Mouse (Mus musculus) layer of hippocampus, adult 8-10 months (tissue): ENCODE measurements around the gene Siva1. TPM values are rescaled to one million over a fixed set of nuclear protein-coding genes. Genes with fewer than 3 reads are reported as not detected.

Experiments
- DNase-seq, 2 experiments: peaks; one replicate each; pipeline ENCODE4 v3.0.0; 2022; ENCODE audit warnings: low spot score in 2 of 2
- total RNA-seq, 4 experiments: library from RNA; stranded (reverse); gene quantifications; 2 replicates each; pipeline ENCODE4 v1.2.4; 2022

Siva1 gene
- total RNA-seq, 4 experiments from 2014 or later, result 20.8 to 23.5 (median 22.1) TPM

- peak in 1 of 2 experiments; percentile 52 for DNase-seq
These were observed 20.7 kb upstream of the Siva1 start for GRCm38 (mm10) chr12:112623742-112624141.

DNA sequence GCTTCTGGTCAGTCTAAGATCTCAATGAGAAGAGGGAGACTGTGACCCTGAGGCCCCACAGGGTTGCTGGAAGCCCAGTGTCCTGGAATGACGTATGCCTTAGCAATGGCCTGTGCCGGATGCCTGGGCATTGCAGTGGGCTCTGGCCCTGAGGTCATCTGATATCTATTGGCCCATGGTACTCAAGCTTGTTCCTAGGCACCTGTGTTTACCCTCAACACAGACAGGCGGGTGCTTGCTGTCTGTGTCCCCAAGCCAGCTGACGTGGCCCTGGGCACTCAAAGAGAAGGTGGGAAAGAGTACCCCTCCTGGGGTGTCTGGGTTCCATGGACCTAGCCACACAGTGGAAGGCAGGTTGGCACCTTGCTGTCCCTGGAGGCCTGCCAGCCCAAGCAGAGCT lies 18.8 kb upstream of the Siva1 start:
- no peak for DNase-seq

- DNase-seq, result no peak
These were observed 18.0 kb upstream of the Siva1 start for GRCm38 (mm10) chr12:112626455-112626854.

GRCm38 (mm10) chr12:112627097-112627881 lies 17.2 kb upstream of the Siva1 start:
- no peak for DNase-seq

DNA sequence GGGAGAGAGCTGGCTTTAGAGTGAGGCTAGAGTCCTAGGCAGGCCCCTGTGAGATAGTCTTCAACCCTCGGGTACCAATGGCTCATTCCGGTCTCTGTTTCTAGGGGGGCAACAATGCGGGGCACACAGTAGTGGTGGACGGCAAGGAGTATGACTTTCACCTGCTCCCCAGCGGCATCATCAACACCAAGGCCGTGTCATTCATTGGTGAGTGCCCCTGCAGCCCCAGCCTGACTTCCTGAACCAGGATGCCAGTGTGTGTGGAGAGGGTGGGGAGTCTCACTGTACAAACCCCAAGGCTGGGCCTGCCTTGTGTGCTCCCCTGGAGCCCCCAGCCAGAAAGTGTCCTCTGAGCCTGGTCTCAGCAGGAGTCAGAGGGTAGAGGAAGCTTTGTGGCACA lies 16.3 kb upstream of the Siva1 start:
- DNase-seq, result no peak

DNA sequence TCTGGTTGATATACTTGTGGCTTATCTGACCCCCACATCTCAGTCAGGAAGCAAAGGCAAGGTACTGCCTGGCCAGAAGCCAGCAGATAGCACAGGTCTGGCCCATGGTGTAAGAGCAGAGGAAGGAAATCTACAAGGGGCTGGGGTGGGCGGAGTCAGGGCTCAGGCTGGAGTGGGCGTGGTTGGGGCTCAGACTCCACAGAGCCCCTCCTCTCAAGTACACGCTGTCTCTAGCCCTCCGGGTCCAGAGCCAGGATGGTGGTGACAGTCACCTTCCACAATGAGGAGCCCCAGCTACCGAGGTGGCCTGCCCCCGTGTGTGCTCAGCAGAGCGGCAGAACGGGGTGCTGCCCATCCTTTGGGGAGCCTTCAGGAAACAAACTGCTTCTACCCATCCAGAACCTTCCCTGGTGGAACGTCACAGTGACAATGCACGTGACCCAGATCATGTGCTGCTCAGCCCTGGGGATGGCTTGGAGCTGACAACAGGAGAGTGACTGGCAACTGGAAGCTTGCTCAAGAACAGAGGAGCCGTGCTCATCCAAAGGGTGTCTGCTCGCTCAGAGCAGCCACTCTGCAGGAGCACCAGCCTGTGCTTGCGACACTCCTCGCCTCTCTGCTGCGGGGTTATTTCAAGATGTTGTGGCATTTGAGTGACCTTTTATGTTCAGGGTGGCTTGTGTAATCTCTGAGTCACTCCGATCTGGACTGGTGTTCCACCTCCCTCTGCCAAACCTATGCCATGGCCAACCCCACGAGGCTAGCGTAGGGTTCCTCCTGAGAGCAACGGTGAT lies 15.4 kb upstream of the Siva1 start:
- DNase-seq, result peak; percentile 42 to 64

DNA sequence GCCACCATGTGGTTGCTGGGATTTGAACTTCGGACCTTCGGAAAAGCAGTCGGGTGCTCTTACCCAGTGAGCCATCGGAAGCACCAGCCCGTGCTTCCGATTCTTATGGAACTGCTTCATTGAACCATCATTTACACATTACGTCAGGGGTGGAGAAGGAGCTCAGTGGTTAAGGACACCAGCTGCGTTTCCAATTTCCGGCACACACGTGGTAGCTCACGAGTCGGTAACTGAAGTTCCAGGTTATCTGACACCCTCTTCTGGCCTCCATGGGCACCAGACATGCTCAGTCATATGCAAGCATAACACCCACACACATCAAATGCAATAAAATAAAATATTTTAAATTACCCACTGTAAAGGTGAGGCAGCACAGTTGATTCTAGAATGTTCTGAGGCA lies 14.4 kb upstream of the Siva1 start:
- DNase-seq, result no peak

DNA sequence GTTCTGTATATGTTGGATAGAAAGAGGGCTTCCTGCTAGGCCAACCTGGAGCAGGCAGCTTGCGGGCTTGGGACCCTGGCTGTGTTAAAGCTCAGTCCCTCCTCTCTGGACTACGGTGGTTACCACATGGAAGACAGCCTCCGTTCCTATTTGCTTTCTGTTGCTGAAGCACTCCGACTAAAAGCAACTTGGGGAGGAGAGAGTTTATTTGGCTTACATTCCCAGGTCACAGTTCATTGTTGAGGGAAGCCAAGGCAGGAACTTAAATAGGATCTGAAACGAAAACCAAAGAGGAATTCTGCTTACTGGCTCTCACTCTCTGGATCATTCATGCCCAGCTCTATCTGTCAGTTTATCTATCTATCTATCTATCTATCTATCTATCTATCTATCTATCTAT lies 13.7 kb upstream of the Siva1 start:
- DNase-seq, result no peak

- DNase-seq, result no peak
These were observed 13.0 kb upstream of the Siva1 start for GRCm38 (mm10) chr12:112631472-112631871.

- no peak for DNase-seq
These were observed 12.2 kb upstream of the Siva1 start for GRCm38 (mm10) chr12:112632084-112632777.

GRCm38 (mm10) chr12:112632907-112633306 lies 11.6 kb upstream of the Siva1 start:
- no peak for DNase-seq

DNA sequence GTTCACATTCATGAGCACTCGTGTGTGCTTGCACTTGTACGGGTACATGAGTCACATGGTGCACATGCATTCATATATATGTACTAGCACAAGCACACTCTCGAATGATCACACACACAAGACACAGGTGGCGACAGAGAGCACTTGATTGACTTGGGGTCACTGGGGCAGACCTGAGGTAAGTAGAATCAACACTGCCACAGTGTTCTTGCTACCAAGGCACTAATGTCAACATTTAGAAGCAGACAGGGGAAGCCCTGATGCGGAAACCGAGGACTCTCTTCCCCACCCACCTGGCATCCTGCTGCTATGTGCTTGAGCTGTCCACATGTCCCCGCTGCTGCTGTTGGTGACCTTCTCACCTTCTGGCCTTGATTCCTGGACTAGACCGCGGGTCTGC lies 10.8 kb upstream of the Siva1 start:
- DNase-seq, result no peak

DNA sequence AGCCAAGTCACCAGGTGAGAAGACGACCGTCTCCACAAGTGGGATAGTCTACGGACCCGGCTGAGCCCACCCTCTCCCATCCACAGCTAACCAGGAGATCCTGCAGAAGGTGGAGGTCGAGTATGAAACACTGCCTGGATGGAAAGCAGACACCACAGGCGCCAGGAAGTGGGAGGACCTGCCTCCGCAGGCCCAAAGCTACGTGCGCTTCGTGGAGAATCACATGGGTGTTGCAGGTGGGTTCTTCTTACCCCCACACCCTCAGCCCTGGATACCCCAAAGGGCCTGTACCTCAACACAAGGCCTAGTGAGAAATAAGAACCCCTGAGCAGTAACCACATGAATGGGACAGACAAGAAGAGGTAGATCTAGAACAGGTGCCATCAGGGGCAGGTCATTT lies 5.0 kb upstream of the Siva1 start:
- DNase-seq, result no peak

DNA sequence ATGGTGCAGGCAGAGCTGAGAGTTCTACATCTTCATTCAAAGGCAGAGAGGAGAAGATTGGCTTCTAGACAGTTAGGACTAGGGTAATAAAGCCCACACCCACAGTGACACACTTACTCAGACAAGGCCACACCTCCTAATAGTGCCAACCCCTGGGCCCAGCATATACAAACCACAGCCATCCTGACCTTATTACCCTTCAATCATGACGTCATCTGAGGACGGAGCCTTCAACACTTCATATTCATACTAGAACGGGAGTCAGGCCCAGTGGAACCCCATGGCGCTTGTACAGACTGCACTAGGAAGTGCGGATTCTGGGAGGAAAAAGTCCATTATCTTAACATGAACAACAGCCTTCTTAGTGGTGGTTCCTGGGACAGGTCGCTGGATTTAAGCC lies 1.4 kb upstream of the Siva1 start:
- DNase-seq, result no peak

DNA sequence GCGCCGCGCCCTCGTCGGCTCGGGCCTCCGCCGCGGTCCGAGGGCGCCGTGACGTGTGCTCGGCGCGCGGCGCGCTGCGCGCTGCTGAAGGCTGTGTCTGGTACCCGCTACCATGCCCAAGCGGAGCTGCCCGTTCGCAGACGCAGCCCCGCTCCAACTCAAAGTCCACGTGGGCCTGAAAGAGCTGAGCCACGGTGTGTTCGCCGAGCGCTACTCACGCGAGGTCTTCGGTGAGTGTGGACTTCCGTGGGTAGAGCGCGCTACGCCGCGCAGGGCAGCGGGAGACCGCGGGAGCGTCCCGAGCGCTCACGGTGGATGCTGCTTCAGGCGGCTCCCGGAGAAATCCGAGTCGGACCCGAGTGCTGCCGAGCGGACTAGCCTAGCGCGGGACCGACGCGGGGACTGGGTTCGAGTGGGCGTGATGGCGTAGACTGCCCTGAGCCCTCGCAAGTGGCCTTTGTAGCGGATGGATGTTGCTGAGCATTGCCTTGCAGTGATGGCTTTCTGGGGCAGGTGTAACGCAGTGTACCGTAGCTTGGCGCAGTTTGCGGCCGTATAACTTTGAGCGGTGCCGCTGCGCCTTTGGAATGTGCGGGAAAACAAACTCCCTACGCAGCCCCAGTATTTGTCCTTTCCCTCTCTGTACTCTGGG lies 502 bp downstream of the Siva1 start:
- DNase-seq, result peak in 1 of 2 experiments; percentile 43

DNA sequence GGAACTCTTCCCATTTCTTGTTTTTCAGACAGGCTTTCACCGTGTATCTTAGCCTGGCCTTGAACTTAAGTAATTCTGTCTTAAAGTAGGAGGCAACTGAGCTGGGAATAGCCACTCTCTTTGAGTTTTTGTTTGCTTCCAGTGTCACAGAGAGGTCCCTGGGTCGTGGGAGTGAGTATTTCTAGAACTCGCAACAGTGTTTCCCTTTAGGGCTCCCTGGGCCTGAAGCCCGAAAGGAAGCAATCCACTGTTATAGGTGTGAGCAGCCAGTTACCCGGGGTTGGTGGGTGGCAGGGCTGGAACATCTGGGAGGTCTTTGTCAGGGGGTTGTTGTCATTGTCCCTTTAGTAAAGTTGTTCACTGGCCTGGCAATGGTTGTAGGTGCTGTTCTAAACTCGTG lies 1.7 kb downstream of the Siva1 start:
- DNase-seq, result no peak

DNA sequence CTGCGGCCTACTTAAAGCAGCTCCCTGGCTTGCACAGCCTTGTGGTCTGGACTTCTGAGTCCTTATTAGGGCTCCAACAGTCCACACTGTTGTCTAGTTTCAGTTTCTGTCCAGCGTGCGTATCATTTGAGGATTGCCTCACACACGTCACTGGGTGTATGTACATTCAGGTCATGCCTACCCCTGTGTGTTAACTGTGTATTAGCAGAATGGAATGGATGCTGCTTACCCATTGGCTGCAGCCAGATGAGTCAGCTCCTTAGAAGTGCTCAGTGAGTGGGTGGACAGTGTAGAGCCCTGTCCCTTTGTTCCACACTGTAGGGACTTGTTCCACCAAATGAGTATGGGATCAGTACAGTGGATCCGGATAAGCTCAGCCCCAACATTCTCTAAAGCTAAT lies 3.6 kb downstream of the Siva1 start:
- DNase-seq, result no peak

DNA sequence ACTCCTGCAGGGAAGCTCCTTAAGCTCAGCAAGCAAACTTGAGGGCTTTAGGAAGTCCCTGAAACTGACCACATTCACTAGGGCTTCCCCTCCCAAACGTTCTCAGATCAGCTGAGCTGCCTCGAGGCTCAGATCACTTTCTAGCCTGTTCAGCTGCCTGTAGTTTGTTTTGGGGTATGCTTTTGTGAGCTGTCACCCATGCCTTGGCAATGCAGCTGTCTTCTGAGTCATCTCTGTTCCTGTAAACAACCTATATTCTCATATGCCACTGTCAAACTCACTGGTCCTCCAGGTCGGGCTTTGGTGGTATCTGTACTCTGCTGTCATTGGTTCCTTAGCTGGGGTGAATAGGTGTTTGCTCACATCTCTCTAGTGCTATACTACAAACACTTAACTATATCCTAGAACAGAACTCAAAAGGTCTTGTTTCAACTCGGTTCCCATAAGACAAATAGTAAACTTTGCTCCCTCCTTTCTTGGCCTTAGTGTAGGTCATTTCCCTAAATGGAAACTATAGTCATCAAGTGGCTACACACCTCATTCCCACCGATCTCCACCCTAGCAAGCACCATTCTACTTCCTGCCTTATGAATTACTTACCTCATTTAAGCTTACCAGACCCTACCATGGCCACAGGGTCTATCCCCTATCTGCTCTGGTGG lies 7.4 kb downstream of the Siva1 start:
- DNase-seq, result no peak

DNA sequence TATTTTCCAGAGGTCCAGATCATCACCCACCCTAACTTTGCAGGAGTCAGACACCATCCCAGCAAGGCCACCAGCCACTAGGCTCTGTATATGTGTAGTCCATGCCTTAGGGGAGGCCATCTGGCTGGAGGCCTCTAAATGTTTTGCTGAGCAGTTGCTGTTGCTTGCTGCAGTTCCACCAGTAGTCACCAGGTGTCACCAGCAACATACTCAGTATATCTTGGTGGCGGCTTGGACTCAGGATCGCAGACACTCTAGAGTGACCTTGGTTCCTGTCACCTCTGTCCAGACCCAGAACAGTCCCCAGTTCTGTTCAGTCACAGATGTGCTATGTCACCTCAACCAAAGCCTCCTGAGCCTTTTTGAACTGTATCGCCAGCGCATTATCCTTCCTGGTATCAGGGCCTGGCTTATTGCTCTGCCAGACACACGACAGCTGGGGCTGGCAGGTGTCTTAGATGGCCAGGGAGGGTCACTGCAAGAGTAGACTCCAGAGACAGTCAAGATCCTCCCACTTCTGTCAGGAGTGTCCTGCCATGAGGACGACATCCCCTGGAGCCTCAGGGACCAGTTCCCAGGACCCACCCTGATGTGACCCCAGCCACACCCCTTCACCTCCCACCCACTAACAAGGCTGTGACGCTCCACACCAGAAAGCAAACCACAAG lies 8.8 kb downstream of the Siva1 start:
- peak; percentile 68 to 89 for DNase-seq

DNA sequence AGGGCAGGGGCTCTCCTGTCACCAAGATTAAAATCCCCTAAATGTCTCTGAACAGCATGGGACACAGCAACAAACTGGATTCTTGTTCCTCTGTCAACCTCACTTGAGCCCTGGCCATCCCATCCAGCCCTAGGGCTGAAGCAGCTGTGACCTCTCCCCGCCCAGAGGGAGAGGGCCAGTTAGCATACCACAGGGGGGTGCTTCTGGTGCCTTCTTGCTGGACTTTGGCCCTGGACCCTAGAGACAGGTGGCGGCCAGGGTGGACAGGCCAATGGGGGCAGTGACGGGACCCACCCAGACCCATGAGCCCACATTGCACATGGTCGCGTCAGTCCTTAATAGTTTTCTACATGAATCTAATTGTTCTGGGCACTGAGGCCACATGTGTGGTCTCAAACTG lies 9.6 kb downstream of the Siva1 start:
- no peak for DNase-seq

DNA sequence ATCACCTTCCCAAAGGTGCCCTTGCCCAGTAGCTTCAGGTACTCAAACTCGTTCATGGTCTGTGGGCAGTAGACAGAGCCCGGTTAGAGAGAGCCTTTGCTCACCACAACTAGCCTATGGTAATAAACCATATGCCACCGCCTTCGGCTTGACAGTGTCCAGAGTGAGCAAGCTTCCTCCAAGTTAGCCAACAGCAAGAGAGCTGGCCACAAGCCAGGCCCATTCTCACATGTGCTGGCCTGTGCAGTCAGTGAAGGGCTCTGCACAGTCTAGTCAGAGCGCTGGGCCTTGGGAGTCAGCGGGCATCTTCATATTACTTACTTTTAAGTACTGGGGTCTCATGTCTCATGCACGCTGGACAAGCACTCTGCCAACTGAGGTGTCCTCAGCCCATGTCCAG lies 14.1 kb downstream of the Siva1 start:
- no peak for DNase-seq
